Mouse (Mus musculus): Measurements from ENCODE around the gene Acot3. TPM values are rescaled to one million over a fixed set of nuclear protein-coding genes. Genes with fewer than 3 reads are reported as not detected.

Gene Acot3
- polyA plus RNA-seq, 1 experiment, result not detected

DNA sequence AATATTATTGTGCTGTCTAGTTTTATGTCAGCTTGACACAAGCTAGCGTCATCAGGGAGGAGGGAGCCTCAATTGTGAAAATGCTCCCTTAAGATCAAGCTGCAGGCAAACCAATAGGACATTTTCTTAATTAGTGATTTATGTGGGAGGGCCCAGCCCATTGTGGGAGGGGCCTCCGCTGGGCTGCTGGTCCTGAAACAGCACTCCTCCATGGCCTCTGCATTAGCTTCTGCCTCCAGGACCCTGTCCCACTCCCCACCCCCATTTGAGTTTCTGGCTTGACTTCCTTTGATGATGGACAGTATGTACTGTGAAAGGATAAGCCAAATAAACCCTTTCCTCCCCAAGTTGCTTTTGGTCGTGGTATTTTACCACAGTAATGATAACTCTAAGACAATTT is 55.1 kb downstream of the Acot3 start:
- no peaks in the 10 kb centered on the region for H3K4me1 ChIP-seq (ENCODE audit: control insufficient read depth, insufficient read depth, insufficient read length, low read length)
- no peak overlapping the region for H3K27ac ChIP-seq (replicated peaks; ENCODE audit: low read depth, low read length)
- H3K4me3 ChIP-seq (ENCODE audit: insufficient read depth, low read depth, low read length), result no peak overlapping the region

DNA sequence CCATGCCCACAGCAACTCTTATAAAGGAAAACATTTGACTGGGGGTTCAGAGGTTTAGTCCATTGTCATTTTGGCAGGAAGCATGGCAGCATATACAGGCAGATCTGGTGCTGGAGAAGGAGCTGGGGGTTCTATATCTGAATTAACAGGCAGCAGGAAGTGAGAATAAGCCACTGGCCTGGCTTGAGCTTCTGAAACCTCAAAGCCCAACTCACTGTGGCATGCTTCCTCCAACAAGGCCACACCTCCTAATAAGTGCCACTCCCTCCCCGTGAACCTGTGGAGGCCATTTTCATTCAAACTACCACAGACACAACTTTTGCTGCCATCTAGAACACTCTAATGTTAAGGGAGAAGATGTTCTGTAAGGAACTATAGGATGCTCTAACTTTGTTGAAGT is 55.7 kb downstream of the Acot3 start:
- H3K27ac ChIP-seq (replicated peaks; ENCODE audit: low read depth, low read length), result no peak overlapping the region
- no peaks in the 10 kb centered on the region for H3K4me1 ChIP-seq (ENCODE audit: control insufficient read depth, insufficient read depth, insufficient read length, low read length)
- H3K4me3 ChIP-seq (ENCODE audit: insufficient read depth, low read depth, low read length), result no peak overlapping the region

DNA sequence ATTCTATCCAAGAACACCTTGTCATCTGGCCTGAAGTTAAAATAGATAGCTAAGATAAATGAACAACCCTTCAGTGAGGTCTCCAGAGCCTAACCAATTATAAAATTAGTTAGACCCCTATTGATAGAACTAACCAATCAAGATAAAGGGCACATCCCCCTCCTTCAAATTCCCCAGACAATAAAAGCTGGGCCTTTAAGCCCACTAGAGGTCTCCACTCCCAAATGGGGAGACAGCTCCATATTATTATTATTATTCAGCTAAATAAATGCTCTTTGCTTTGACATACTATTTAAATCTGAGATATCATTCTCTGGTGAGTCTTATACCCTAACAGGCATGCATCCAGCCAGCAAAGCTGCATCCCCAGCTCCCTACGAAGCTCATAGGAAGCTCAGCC is 58.0 kb downstream of the Acot3 start:
- Histone ChIP-seq H3K4me3 (ENCODE audit: insufficient read depth, low read depth, low read length) (no peak overlapping the region), H3K27ac (replicated peaks; ENCODE audit: low read depth, low read length) (no peak overlapping the region), H3K4me1 (ENCODE audit: control insufficient read depth, insufficient read depth, insufficient read length, low read length) (peaks cover 4% of the 10 kb centered on the region; the same call in 1 of the 2 replicates)

Other genes starting within 250 kb of the Acot3 start
- 11.9 and 13.3 TPM in 2 replicates for gene Numb, start 130.2 kb upstream of the Acot3 start, polyA plus RNA-seq (2012; ENCODE audit: insufficient read depth, insufficient read length, missing spikeins)
- gene Riox1, start 101.5 kb upstream of the Acot3 start, polyA plus RNA-seq (2012; ENCODE audit: insufficient read depth, insufficient read length, missing spikeins), result 1.3 and 2.3 TPM in 2 replicates
- not detected in 2 replicates for gene Heatr4, start 67.3 kb upstream of the Acot3 start, polyA plus RNA-seq (2012; ENCODE audit: insufficient read depth, insufficient read length, missing spikeins)
- 58.8 and 67.3 TPM in 2 replicates for gene Acot2, start 64.3 kb upstream of the Acot3 start, polyA plus RNA-seq (2012; ENCODE audit: insufficient read depth, insufficient read length, missing spikeins)
- gene Acot1, start 42.7 kb upstream of the Acot3 start, polyA plus RNA-seq (2012; ENCODE audit: insufficient read depth, insufficient read length, missing spikeins), result 5.2 TPM in 1 of 2 replicates, not detected in the other
- 1.5 and 2.8 TPM in 2 replicates for gene Acot4, start 13.8 kb upstream of the Acot3 start, polyA plus RNA-seq (2012; ENCODE audit: insufficient read depth, insufficient read length, missing spikeins)
- not detected in 2 replicates for gene Gm49366, start 13.2 kb upstream of the Acot3 start, polyA plus RNA-seq (2012; ENCODE audit: insufficient read depth, insufficient read length, missing spikeins)
- gene Acot5, start 17.2 kb downstream of the Acot3 start, polyA plus RNA-seq (2012; ENCODE audit: insufficient read depth, insufficient read length, missing spikeins), result not detected in 2 replicates
- 1.5 and 3.3 TPM in 2 replicates for gene Acot6, start 48.5 kb downstream of the Acot3 start, polyA plus RNA-seq (2012; ENCODE audit: insufficient read depth, insufficient read length, missing spikeins)
- 2.5 and 3.5 TPM in 2 replicates for gene Dnal1, start 62.2 kb downstream of the Acot3 start, polyA plus RNA-seq (2012; ENCODE audit: insufficient read depth, insufficient read length, missing spikeins)
- gene Pnma1, start 96.3 kb downstream of the Acot3 start, polyA plus RNA-seq (2012; ENCODE audit: insufficient read depth, insufficient read length, missing spikeins), result not detected in 2 replicates
- 6.9 and 9.5 TPM in 2 replicates for gene Elmsan1, start 166.7 kb downstream of the Acot3 start, polyA plus RNA-seq (2012; ENCODE audit: insufficient read depth, insufficient read length, missing spikeins)
- 253 and 299 TPM in 2 replicates for gene Ptgr2, start 233.1 kb downstream of the Acot3 start, polyA plus RNA-seq (2012; ENCODE audit: insufficient read depth, insufficient read length, missing spikeins)

All from brown adipose tissue, adult 24 weeks (tissue).